Mouse (Mus musculus): Measurements from ENCODE around the gene Ephb2. TPM values are rescaled to one million over a fixed set of nuclear protein-coding genes. Genes with fewer than 3 reads are reported as not detected.

Gene Ephb2
- total RNA-seq, 2 experiments from 2014 or later, result 1.9 to 2.3 TPM

GRCm38 (mm10) chr4:136757096-136757495 is 78.7 kb downstream of the Ephb2 start:
- DNase-seq, result no peak

DNA sequence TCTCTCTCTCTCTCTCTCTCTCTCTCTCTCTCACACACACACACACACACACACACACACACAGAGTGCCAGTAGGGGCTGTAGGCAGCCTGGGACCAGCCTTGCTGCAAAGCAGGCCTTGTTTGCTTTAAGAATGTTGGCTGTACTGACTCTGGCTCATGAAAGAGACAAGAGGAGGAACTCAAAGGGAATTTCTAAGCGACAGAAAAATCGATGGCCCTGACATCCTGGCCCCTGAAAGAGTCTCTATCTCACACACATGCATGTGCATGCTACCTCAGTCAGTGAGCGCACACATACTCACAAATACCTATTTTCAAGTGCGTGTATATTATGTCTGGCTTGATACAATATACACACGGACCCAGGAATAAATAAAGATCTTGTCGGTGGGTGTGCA is 79.3 kb downstream of the Ephb2 start:
- DNase-seq, result no peak

DNA sequence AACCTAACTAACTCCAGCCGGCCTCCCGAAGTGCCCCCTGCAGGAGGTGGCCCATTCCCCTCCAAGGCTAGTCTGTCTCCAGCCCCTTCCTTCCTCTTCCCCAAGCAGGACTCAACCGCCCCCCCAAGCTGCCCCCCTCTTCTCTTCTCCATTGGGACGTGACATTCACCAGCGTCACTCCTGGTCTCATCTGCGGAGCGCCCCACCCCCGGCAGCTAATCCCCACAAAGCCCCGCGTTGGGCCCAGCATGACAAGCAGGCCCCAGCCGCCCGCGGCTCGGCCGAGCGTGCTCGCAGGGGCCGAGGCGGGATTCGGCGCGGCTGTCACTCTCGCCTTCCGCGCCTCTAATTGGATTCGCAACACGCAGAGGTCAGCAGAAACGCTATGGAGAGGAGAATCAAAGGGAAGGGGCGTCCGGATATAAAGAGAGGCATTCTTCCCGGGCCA is 80.4 kb downstream of the Ephb2 start:
- DNase-seq, result peak; percentile 61

GRCm38 (mm10) chr4:136754256-136754655 is 81.5 kb downstream of the Ephb2 start:
- no peak for DNase-seq

DNA sequence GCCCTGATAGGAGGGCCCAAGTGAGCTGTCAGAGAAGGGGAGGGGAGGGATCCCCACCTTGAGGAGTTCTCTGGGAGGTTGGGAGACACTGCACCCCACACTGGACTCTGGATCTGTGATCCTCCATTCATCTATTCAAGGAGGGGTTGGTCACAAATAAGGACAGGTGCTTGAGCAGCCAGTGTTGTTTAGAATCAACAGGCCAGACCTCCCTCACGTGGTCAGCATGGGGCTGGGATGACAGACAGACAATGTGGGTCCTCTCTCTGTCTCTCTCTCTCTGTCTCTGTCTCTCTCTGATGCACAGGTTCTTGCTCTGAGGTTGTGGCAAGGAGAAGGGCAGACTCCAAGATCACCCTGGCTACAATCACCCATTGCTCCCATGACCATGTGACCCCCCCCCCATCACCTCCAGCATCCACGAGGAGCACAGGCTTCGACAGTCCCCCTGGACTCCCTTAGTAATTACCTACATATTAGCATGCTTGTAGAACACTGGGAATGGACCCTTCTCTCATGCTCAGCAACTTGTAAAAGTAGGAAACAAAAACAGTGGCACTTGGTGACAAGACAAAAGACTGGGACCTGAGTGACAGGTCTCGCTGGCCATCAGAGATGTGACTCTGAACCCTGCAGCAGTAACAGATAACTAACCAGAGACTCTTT is 84.3 kb downstream of the Ephb2 start:
- DNase-seq, result no peak

GRCm38 (mm10) chr4:136750578-136751338 is 85.0 kb downstream of the Ephb2 start:
- DNase-seq, result no peak

GRCm38 (mm10) chr4:136749851-136750577 is 85.8 kb downstream of the Ephb2 start:
- DNase-seq, result no peak

- no peak for DNase-seq
Observed at GRCm38 (mm10) chr4:136749431-136749830, 86.4 kb downstream of the Ephb2 start.

GRCm38 (mm10) chr4:136748842-136749392 is 86.9 kb downstream of the Ephb2 start:
- peak; percentile 45 for DNase-seq

- DNase-seq, result no peak
Observed at GRCm38 (mm10) chr4:136746516-136746915, 89.3 kb downstream of the Ephb2 start.

DNA sequence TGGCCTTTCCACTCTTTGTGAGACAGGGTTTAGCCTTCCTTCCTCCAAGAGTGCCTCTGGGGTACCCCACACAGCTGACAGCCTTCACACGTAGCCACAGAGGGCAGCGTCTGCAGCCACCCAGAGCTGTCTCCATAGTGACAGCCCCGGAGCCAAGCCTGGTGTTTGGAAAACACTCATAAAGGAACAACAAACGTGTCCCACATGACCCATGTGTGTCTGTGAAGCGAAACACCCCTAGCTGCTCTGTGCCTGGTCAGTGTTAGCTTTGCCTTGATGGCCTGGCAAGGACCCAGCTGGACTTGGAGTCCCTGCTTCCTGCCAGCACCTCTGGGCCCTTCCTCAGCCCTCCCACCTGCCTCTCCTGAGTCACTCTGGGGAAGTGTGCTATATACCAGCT is 93.1 kb downstream of the Ephb2 start:
- peak; percentile 86 for DNase-seq

DNA sequence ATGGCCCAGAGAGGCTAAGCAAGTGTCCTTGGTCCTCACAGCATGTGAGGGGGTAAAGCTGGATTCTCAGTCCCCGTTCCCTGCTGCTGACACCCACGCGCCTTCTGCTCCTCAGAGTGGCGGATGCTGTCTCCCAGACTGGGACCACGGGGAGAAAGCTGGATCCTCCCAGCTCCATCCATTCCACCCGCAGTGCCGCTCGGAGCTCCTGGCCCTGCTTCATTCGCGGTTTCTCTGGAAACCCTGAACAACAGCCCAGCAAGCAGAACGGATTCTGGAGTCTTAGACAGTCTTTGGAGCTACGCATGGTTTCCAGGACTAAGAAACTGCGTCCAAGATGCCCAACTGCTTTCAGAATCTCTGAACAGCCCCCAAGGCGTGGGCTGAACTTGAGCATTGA is 93.9 kb downstream of the Ephb2 start:
- peak; percentile 33 for DNase-seq

- DNase-seq, result peak; percentile 75
Observed at GRCm38 (mm10) chr4:136740963-136741362, 94.8 kb downstream of the Ephb2 start.

GRCm38 (mm10) chr4:136739189-136739588 is 96.6 kb downstream of the Ephb2 start:
- DNase-seq, result no peak

DNA sequence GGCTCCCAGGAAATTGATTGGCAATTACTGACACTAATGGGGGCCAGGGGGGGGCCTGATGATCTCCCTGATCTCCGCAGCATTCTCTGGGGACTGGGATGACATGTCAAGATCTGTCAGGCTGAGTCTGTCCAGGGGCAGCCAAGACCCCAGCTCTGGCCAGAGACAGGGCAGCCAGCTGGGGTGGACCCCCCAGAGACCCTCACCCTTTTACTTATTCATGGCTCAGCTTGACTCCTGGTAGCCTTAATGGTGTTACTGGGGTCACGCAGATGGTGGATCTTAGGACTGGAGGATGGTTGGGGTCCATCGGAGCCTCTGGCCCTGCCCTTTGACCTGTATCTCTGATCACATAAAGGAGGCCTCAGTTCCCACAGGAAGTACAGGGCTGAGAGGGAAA is 97.5 kb downstream of the Ephb2 start:
- DNase-seq, result no peak

DNA sequence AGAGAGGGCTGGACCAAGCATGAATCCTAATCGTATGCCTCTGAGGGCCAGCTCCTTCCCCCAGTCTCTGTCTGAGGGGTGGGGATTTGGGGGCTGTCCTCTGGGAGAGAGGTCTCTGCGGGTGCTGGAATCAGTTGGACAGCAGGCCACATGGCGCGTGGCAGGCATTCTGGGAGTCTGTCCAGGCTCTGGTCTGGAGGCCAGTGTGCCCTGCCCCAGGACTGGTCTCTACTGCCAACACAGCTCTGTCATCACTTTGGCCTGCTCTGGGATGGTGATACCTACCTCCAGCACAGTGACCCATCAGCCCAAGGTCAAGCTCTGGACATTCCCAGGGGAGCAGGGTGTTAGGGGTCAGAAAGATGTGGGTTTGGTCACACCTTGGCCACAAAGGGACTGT is 99.9 kb downstream of the Ephb2 start:
- DNase-seq, result peak; percentile 74

DNA sequence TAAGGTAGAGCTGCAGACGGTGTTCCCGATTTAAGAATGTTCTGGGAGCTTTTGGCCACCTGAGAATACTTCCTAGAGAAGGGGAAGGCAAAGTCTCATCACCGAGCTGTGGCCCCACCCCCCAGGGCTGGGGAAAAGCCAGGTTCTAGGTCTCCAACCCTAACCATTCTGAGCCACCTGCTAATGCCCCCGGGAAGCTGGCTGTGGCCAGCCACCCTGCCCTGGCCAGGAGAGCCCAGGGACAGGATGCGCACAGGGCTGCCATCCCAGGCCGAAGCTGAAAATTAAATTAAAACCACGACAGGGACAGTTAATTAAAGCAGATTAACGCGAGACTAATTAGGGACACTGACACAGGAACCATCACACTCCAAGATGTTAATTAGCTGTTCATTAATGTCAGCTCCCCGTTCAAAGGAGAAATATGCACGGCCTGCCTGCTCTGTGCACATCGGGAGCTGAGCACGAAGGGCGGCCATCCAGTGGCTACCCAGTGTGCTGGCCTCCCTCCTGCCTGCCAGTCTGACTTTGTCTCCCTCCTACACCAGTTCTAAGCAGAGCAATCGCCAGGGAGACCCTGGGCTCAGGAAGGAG is 101.5 kb downstream of the Ephb2 start:
- DNase-seq, result no peak

- DNase-seq, result no peak
Observed at GRCm38 (mm10) chr4:136733217-136733865, 102.4 kb downstream of the Ephb2 start.

GRCm38 (mm10) chr4:136732536-136733121 is 103.2 kb downstream of the Ephb2 start:
- DNase-seq, result no peak

DNA sequence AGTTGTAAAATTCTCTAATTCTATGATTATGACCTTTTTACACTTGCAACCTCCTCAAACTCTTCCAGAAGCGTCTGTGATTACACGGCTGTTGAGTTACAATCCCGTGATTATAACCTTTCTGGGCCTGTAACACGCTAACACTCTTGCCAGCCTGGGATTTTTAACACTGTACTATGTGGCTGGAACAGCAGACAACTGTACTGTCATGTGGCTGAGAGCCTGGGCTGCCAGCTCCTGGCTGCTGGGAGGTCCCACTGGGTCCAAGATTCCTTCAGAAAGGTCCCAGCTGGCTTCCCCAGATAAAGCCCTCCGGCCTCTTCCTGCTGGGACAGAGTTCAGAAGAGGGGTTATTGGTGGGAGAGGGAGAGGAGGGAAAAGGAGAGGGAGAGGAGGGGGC is 104.0 kb downstream of the Ephb2 start:
- peak; percentile 51 for DNase-seq

DNA sequence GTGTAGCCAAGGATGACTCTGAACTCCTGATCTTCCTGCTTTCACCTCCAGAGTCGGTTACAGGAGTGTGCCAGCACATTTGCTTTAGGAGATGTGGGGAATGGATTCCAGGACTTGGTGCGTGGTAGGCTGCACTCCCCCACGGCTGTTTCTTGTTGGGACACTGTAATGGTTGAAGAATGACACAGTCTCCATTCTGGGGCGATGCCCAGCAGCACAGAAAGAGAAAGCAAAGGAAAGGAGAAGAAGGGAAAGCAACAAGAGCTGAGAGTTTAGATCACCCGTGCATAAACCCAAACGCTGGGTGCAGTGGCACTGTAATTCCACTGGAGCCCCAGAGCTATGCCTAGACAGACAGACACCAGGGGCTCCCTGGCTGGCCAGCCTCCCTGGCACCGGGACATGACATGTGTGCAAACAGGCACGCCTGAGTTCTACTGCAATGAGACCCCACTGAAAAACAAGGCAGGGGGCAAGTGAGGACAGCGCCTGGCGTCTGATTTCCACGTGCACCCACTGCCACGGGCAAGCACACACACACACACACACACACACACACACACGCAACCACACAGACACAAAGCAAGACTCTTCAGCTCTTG is 104.7 kb downstream of the Ephb2 start:
- DNase-seq, result no peak
